Comparison of ENCODE assay signal across 9 mouse cellular contexts in the genomic region with DNA sequence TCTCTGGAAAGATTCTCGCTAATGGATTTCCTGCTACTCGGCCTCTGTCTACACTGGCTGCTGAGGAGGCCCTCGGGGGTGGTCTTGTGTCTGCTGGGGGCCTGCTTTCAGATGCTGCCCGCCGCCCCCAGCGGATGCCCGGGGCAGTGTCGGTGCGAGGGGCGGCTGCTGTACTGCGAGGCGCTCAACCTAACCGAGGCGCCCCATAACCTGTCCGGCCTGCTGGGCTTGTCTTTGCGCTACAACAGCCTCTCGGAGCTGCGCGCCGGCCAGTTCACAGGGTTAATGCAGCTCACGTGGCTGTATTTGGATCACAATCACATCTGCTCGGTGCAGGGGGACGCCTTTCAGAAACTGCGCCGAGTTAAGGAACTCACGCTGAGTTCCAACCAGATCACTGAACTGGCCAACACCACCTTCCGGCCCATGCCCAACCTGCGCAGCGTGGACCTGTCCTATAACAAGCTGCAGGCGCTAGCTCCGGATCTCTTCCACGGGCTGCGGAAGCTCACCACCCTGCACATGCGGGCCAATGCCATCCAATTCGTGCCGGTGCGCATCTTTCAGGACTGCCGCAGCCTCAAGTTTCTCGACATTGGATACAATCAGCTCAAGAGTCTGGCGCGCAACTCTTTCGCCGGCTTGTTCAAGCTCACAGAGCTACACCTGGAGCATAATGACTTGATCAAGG. TPM values are rescaled to one million over a fixed set of nuclear protein-coding genes. Genes with fewer than 3 reads are reported as not detected.
DNase-seq lines count a peak whose midpoint lies in the region; ATAC-seq and TF ChIP-seq lines count a peak whose summit lies in the region.
"Had no signal": no experiment of that assay in that cellular context is flagged by ENCODE, and none has a peak within 500 bp of the region (broad histone marks: within the 10 kb centered on the region; RNA-seq: fewer than 3 reads in every experiment).

No protein-coding gene starts in this region.

- ATAC-seq in heart, embryonic 14.5 days (ENCODE audit: insufficient number of reproducible peaks, insufficient read depth, low FRiP score, low read depth) = no peak
- ATAC-seq in forebrain, embryonic 16.5 days = peak; percentile 41
- ATAC-seq in midbrain, postnatal 0 days (ENCODE audit: low FRiP score) = peak; percentile 55

- DNase-seq in heart, adult 9 months (ENCODE audit: low spot score in 2 of 2) = no peak
- peak; percentile 21 for DNase-seq in cerebellum, adult 8-10 months
- peak; percentile 54 to 64 for DNase-seq in layer of hippocampus, postnatal 14 days (ENCODE audit: low spot score in 2 of 2)
- DNase-seq in midbrain, postnatal 0 days (ENCODE audit: low spot score) = peak; percentile 55
- no peak for DNase-seq in spleen, adult 18-20 months
- DNase-seq in urinary bladder, adult 18-20 months (ENCODE audit: low spot score in 2 of 2) = no peak

- TF ChIP-seq CTCF in midbrain, postnatal 0 days (IDR thresholded peaks at IDR 0.05) = peak; percentile 46

- under 1% methylated on average over 41 of the region's 43 CpGs for WGBS in heart, embryonic 14.5 days
- under 1% methylated on average over 43 of the region's 43 CpGs for WGBS in forebrain, embryonic 16.5 days
- WGBS in midbrain, postnatal 0 days = under 1% methylated on average over 43 of the region's 43 CpGs

- H3K9ac ChIP-seq in heart, embryonic 14.5 days (ENCODE audit: low read length) = no peak overlapping the region
- peak overlapping the region; percentile 72 for H3K9ac ChIP-seq in forebrain, embryonic 16.5 days (replicated peaks; ENCODE audit: low read depth, low read length)
- H3K9ac ChIP-seq in midbrain, postnatal 0 days (replicated peaks; ENCODE audit: low read length, poor library complexity, severe bottlenecking) = peak overlapping the region; percentile 73

- peaks cover 76% of the 10 kb centered on the region for H3K27me3 ChIP-seq in heart, embryonic 14.5 days (ENCODE audit: control insufficient read depth, insufficient read depth, low read length)
- H3K27me3 ChIP-seq in forebrain, embryonic 16.5 days (replicated peaks; ENCODE audit: control insufficient read depth, insufficient read depth, low read length) = no peaks in the 10 kb centered on the region; the same call in 1 of the 2 replicates
- H3K27me3 ChIP-seq in midbrain, postnatal 0 days (ENCODE audit: insufficient read depth, low read length) = no peaks in the 10 kb centered on the region

- peaks cover 0 to 11% of the 10 kb centered on the region in 2 experiments; a peak in 3 of 4 replicates for H3K4me1 ChIP-seq in heart, embryonic 14.5 days (ENCODE audit: control insufficient read depth in 2 of 2, insufficient read depth in 2 of 2, low read length in 2 of 2)
- peaks cover 34% of the 10 kb centered on the region for H3K4me1 ChIP-seq in forebrain, embryonic 16.5 days (replicated peaks; ENCODE audit: control insufficient read depth, insufficient read depth, low read length)
- H3K4me1 ChIP-seq in midbrain, postnatal 0 days (ENCODE audit: insufficient read depth, low read length) = no peaks in the 10 kb centered on the region

- peak overlapping the region; percentile 78 for H3K4me2 ChIP-seq in heart, embryonic 14.5 days (ENCODE audit: low read length)
- peak overlapping the region; percentile 78 for H3K4me2 ChIP-seq in forebrain, embryonic 16.5 days (ENCODE audit: low read length)
- peak overlapping the region; percentile 94 for H3K4me2 ChIP-seq in midbrain, postnatal 0 days (ENCODE audit: low read depth, low read length, poor library complexity, severe bottlenecking)

- no peak overlapping the region for H3K27ac ChIP-seq in heart, embryonic 14.5 days (replicated peaks in 1 of 2; ENCODE audit: control insufficient read depth in 1 of 2, insufficient read depth in 1 of 2, low read depth in 2 of 2, low read length in 2 of 2)
- peak overlapping the region; percentile 89 for H3K27ac ChIP-seq in forebrain, embryonic 16.5 days (ENCODE audit: low read length)
- peak overlapping the region; percentile 80 for H3K27ac ChIP-seq in midbrain, postnatal 0 days (ENCODE audit: low read depth, low read length)

- peak overlapping the region; percentile 39 to 42 for H3K4me3 ChIP-seq in heart, embryonic 14.5 days (ENCODE audit: control insufficient read depth in 1 of 2, insufficient read depth in 1 of 2, low read depth in 1 of 2, low read length in 2 of 2)
- peak overlapping the region; percentile 55 for H3K4me3 ChIP-seq in forebrain, embryonic 16.5 days (replicated peaks; ENCODE audit: low read length)
- H3K4me3 ChIP-seq in midbrain, postnatal 0 days (ENCODE audit: low read depth, low read length) = peak overlapping the region; percentile 67

- no peaks in the 10 kb centered on the region for H3K36me3 ChIP-seq in heart, embryonic 14.5 days (ENCODE audit: control insufficient read depth, insufficient read depth, low read length)
- H3K36me3 ChIP-seq in forebrain, embryonic 16.5 days (ENCODE audit: control insufficient read depth, insufficient read depth) = no peaks in the 10 kb centered on the region
- no peaks in the 10 kb centered on the region for H3K36me3 ChIP-seq in midbrain, postnatal 0 days (ENCODE audit: insufficient read depth, low read length)
- H3K36me3 ChIP-seq: G1E had no signal

- H3K9me3 ChIP-seq in heart, embryonic 14.5 days (ENCODE audit: control insufficient read depth, low read length) = no peaks in the 10 kb centered on the region
- H3K9me3 ChIP-seq in forebrain, embryonic 16.5 days (ENCODE audit: control insufficient read depth, low read length) = no peaks in the 10 kb centered on the region
- H3K9me3 ChIP-seq in midbrain, postnatal 0 days (ENCODE audit: low read length) = no peaks in the 10 kb centered on the region

RNA-seq across cellular contexts. Expression of gene Lrrtm1, which starts 1.2 kb away (rescaled TPM):
- 0.86 and 1.1 TPM in 2 replicates for polyA plus RNA-seq in heart, embryonic 14.5 days (2014; fragmentation: Nextera tagmentation; extraction: Ambion mirVana)
- polyA plus RNA-seq in forebrain, embryonic 16.5 days (2015; fragmentation: Nextera tagmentation; extraction: Ambion mirVana) = 71.0 and 73.0 TPM in 2 replicates
- 100 to 1,000 TPM; 114 to 119 TPM for total RNA-seq in layer of hippocampus, postnatal 14 days (2021)
- total RNA-seq in midbrain, postnatal 0 days (2014; rRNA removed) = 64.7 and 72.8 TPM in 2 replicates
- polyA plus RNA-seq in midbrain, postnatal 0 days (2015; fragmentation: Nextera tagmentation; extraction: Ambion mirVana) = 61.5 and 63.3 TPM in 2 replicates
- total RNA-seq: G1E had no signal
- polyA plus RNA-seq: G1E had no signal

Comparison
In these comparisons a context has a peak if more than half of its experiments do, and no peak if none do; other contexts are left out.
1. H3K27ac ChIP-seq: peak in forebrain, embryonic 16.5 days (single experiment) and midbrain, postnatal 0 days (single experiment); none in heart, embryonic 14.5 days (0 of 2).
2. DNase-seq: peak in cerebellum, adult 8-10 months (single experiment), layer of hippocampus, postnatal 14 days (2 of 2) and midbrain, postnatal 0 days (single experiment); none in heart, adult 9 months (0 of 2), spleen, adult 18-20 months (0 of 2) and urinary bladder, adult 18-20 months (0 of 2).
3. RNA of gene Lrrtm1, which starts 1.2 kb away (polyA plus RNA-seq): 71.0 to 73.0 TPM in forebrain, embryonic 16.5 days and 61.5 to 63.3 TPM in midbrain, postnatal 0 days; 0.86 to 1.1 TPM in heart, embryonic 14.5 days; every median in the first group is over 10 times any median in the second.
4. Peak in every context shown above with its lines, with median percentiles within 50 percentile points of each other: H3K4me2 ChIP-seq and H3K4me3 ChIP-seq.